Mouse (Mus musculus): Measurements from ENCODE around the gene Ndufa4l2.

DNA sequence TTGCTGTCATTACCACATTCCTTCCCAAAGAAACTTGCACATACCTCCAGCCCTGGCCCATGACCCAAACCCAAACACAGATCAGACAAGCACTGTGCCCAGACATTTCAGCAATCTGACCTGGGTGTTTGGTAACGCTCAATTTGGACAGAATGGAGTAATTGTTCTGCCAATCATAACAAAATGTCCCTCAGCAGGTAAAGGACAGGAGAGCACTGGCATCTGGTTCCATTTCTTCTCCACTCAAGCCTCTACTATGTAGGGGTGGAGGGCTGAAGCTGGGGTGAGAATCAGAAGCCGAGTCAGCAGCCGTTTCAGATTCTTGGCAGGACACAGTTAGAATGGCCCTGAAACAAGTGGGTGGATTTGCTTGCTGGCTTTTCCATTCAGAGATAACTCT is 22.6 kb upstream of the Ndufa4l2 start:
- no peak for TF ChIP-seq CTCF (IDR thresholded peaks at IDR 0.05; ENCODE audit: borderline replicate concordance, insufficient read depth, low read length)
- no peak for TF ChIP-seq POLR2A (IDR thresholded peaks at IDR 0.05; ENCODE audit: low read depth, low read length)
